Mouse (Mus musculus) adrenal gland, adult (tissue): ENCODE data around the gene Rrbp1.

Source experiments
- DNase-seq, 2 experiments: peaks; one replicate each; pipeline ENCODE4 v3.0.0; 2022 to 2023; ENCODE audit warnings: low spot score in 1 of 2; ENCODE audit not compliant: inconsistent age in 2 of 2

Gene Rrbp1

DNA sequence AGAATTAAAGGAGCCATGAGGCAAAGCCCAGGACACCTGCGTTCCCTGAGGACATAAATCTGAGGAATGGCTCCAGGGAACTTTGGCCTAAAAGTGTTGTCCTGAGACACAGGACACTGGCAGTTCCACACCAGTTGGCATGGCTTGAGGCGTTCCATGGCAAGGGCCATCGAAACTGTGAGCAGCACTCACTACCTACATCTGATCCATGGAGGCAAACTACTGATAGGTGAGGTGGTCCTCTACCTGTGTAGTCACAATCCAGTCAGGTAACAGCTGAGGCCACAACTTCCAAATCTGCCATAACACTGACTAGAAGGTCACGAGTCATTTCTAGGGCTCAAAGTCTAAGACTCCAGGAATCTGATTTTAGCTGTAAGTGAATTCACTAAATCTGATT is 55.3 kb downstream of the Rrbp1 start:
- DNase-seq: no peak

DNA sequence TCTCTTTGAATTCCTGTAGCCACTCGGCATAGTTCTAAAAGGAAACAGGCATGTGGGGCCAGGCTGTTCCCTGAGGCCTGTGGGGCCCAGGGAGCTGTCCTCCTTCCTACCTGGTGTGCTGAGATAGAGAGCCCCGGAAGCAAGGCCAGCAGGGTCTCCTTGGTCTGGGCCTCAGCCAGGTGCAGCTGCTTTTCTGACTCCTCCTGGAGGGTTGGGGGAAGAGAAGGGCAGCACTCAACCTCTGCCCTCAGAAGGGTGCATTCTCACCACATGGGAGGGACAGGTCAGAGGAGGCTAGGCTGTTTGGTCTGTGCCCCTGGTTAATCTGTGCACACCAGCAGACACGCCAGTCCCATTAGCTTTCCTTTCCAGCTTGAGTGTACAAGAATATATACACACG is 56.1 kb downstream of the Rrbp1 start:
- DNase-seq: no peak

DNA sequence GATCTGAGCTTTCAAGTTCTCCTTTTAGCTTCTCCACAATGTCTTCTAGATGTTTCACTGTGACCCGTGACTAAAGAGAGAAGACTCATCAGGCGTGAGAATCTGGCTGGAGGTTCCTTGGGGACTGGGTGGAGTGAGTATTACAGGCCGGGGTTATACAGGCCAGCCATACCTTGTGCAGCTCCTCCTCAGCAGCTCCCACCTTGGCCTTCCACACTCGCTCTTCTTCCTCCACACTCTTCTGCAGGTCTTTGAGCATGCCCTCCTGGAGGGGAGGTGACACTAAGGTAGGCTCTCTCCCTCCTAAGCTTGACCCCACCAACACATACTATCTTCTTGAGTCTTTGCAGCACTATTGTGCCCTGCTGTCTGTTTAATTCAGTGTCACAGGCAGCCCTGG is 57.1 kb downstream of the Rrbp1 start:
- no peak for DNase-seq

DNA sequence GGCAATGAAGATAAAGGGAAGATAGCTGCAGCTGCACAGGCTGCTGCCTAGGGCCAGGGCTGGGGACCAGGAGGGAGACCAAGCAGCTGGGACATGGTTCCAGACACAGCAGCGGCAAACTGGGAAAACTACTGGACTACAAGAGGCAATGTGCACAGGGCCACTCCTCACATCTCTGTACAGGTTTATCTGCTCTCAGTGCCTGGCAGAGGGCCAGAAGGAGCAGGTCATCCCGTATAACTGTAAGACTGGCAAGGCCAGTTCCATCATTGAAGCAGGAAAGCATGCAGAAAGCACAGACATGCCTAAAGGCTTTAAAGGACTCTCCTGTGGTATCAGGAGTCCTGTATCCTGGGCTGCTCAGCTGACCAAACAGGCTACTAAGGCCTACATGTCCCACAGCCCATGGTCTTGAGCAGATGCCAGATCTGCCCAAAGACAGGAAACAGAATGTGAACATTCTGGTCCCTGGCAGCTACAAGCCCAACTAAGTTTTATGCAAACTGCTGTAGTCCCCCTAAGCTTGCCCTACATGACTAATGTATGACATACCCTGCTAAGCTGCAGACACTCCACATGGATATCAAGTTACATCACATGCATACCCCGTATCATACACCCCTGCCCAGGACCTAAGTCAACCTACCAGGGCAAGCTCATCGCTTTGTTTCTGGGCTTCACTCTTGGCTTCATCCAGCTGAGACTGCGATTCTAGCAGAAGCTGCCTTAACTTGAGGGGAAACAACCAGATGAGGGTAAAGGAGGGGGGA is 59.3 kb downstream of the Rrbp1 start:
- DNase-seq: peak; percentile 38 to 60

DNA sequence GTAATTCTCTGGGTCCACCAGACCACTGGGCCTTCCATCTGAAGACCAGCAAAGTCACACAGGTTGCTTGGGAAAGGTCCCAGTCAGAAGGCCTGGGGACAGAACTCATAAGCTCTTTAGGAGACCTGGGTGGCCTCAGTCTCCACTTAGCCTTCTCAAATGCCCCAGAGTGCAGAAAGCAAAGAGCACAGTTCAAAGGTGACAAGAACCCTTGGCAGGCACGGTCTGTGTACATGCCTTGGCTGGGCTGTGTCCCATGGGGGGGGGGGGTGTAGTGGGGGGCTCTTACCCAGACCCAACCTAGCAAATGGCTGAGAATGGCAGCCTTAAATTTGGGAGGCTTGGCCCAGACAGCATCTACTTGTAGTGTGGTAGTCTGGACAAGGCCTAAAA is 60.0 kb downstream of the Rrbp1 start:
- no peak for DNase-seq

DNA sequence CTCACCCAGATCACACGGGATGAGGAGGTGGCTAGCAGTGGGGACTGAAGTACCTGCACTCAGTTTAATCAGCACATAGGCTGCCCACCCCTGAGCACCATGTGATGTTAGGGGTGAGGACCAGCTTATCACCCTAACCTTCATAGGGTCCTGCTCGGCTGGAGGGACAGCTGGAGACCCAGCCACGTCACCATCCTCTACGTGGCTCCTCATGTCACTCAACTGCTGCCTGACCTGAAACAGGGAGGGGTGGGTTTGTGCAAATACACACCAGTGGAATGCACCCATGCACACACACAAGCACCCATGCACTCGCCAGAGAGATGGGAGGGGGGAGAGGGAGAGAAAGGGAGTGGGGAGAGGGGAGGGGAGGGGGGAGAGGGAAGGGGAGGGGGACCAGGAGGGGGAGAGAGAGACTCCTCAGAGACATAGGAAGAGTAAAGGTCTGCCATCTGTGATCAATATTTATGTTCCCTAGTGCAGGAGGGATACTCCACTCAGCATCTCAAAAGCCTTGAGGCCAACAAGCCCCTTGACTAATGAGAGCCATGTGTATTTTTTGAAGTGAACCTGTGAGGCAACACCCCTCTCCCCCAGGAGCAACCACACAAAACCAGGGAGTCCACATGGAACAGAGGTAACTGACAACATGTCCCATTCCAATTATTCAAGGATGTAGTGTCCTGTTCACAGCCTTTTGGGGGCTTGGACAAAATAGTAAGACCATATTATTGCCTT is 60.6 kb downstream of the Rrbp1 start:
- DNase-seq: no peak

DNA sequence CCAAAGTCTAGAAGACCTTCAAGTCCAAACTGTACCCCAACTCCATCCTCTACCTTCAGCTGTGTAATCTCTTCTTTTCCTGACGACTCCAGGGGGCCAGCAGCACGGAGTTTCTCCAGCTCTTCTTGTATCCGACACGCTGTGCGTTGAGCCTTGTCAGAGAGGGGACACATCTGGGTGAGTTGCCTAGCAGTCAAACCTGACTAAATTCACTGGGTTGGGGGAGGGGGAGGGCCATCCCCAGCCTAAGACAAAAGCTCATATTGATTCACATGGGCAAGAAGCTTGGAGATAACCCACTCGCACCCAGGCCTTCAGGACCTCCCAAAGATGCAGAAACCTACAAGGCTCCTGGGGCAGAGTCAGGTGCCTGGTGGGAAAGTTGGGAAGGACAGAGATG is 61.8 kb downstream of the Rrbp1 start:
- DNase-seq: no peak

DNA sequence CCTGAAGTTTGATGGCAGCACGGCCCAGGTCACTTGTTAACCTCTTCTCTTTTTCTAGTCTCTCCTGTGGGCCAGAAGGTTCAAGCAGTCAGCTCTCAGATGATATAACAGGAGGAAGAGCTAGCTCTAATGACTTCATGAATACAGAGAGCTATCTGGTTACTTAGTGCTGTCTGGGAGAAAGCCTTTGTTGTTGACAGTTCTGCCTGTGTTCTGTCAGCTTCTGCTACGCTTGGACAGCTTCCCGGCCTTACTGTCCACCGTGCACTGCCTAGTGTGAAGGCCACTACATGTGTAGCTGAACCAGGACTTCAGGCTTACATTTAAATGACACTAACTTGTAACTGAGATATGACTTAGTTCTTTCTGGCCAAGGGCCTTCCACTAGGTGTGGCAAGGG is 62.6 kb downstream of the Rrbp1 start:
- no peak for DNase-seq

DNA sequence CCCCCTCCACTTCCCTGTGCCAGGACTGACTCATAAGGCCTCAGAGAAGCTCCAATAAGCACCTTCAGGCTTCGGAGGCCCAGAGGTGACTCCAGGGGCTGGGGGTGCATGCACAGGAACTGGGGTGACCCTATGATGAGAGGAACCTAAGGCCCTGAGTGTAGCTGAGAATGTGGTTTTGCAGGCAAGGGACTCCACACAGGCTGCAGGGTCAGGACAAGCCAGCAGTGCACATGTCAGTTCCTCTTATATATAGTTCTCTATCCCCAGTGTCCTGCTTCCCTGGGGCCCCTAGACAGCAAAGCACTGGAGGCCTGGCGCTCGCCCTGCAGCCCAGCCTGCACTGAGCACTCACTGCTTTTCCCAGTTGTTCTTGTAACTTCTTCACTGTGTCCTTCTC is 63.1 kb downstream of the Rrbp1 start:
- DNase-seq: no peak

DNA sequence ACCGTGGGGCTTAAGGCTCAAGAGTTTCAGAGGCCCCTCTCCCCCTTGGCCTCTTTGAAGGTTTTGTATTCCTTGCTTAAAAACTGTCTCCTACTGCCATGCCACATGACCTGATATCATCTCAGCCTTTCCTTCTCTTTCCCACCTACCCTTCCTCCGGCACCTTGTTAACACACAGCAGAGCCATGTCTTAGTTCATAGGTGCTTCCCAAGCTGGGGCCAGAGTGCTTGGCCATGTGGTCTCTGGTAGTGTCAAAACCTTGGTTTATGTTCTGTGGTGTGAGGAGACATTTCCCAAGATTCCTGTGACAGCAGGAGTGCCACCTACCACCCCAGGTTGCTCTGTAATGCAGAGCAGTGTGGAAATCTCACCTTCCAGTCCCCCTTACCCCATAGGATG is 64.7 kb downstream of the Rrbp1 start:
- no peak for DNase-seq

DNA sequence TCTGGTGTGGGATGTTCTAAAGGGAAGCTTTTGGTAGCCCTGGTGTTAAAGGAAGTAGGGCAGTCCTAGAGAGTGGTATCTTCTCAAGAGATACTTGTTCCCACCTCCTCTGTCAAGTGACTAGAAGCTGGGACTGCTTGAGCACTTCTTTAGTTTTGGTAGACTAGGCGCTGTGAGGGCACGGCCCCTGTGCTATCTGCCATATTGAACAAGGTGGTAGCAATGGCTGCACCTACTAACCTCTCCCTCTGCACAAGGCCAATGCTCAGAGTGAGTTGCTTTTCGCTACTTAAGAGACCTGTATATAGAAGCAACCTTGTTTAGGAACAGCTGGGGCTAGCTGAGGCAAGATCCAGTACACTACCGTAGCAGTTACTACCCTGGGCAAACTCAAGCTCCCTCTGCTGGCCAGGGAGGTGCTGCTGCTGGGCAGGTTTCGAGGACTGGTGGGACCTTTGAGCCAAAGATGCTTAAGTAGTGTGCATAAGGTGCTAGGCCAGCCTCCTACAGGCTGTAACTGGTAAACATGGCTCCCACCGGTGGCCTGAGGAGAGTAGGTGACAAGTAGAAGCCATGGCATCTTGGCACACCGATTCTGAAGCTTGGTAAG is 65.5 kb downstream of the Rrbp1 start:
- peak; percentile 49 to 74 for DNase-seq

DNA sequence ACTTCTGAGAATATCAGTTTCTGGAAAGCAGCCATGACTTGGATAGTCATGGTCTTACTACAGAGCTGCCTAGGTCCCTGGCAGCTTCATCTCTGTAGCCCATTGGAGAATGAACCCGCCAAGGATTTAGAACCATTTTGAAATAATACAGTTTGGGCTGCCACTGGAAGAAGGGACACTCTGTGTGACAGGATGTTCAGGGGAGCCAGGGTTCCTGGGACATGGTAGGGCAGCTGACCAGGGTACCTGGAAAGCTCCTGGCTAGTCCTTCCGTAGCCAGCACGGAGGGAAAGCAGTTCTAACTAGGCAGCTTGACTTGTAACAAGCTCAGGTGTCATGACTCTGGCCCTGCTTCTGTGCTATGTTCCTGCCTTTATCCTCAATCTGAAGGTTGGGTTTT is 66.3 kb downstream of the Rrbp1 start:
- DNase-seq: no peak

DNA sequence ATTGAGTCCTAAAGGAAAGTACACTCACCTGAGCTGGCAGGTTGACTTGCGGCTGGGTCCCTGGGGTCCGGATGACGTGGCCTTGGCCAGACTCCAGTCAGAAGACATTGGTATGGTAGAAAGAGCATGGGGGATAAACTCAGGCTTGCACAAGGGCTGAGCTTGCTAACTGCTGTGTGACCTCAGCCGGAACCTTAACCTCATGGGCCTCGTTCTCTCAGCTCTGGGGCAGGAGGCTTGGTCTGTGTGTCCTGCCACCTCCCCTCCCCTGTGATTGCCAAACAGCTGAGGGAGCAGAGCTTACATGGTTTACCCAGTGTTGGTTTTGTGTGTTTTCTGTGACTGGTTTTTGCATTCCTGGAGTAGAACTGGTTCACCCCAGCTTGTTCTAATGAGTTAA is 70.7 kb downstream of the Rrbp1 start:
- DNase-seq: no peak

DNA sequence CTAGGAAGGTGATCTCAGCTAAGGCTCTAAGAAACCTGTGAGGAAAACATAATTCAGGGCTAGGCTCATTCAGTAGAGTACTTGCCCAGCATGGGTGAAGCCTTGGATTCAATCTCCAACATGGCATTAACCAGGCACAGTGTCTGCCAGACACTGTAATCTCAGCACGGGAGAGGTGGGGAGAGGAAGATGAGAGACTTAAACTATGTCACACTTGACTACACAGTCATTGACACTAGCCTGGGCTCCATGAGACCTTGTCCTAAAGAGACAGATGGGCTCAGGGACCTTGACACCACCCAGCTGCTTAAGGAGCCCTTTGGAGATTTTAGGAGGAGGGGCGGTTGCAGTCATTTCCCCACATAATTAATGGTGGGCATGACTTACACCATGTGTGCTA is 73.2 kb downstream of the Rrbp1 start:
- peak in 1 of 2 experiments; percentile 57 for DNase-seq

DNA sequence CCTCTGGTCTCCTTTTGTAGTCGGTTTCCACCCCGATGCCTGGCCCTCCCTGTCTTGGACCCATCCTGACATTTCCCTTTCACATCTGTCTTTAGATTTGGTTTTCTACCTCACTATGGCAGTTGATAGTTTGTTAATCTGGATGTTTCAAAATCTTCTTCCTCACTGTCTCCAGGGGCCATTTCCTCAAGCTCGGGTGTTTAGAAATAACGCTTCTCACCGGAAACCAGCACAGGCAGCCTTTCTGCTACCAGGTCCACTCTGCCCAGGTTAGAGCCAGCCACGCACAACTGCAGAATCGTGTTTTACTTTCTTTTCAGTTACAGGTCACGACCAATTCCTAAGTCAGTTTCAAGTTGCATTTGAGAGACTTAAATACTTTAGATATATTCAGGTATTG is 76.6 kb downstream of the Rrbp1 start:
- DNase-seq: no peak

DNA sequence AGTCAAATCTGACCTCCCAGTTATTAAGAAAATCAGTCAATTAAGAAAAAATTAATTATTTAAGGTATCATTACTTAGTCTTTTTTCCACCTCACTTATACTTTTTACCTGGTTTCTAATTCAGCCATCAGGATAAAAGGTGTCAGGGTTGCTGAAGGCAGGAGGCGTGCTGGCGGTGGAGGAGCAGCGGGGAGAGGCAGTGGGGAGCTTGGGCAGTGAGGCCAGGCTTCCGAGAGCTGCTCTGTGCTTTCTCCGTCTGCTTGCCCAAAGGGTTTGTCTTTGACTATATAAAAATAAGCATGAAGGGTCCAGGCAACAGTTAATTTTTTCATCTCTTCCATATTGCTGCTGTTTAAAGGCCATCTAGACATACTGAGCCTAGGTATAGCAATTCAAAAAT is 77.5 kb downstream of the Rrbp1 start:
- DNase-seq: no peak

DNA sequence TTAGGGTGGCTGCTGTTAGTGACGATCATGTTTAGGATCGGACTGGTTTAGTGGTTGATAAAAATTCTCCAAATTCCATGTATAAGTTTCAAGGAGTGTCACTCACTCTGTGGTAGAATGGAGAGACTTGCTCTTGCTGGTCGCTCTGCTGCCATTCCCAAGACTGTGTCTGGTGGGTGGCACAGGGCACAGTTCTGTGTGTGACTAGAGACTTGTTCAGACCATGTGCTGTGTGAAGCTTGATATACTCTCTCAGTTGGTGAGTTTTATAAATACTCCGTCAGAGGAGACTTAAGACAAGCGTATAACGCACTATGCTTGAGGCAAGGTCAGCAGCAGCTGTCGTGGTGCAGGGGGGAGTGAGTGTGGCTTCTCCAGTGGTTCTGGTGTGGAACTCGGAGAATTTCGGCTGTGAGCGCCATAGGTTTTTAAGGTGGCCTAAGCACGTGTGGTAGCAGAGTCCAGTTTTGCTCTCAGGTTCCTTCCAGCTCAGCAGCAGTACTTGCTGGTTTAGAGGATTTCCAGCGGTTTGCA is 78.7 kb downstream of the Rrbp1 start:
- DNase-seq: no peak

DNA sequence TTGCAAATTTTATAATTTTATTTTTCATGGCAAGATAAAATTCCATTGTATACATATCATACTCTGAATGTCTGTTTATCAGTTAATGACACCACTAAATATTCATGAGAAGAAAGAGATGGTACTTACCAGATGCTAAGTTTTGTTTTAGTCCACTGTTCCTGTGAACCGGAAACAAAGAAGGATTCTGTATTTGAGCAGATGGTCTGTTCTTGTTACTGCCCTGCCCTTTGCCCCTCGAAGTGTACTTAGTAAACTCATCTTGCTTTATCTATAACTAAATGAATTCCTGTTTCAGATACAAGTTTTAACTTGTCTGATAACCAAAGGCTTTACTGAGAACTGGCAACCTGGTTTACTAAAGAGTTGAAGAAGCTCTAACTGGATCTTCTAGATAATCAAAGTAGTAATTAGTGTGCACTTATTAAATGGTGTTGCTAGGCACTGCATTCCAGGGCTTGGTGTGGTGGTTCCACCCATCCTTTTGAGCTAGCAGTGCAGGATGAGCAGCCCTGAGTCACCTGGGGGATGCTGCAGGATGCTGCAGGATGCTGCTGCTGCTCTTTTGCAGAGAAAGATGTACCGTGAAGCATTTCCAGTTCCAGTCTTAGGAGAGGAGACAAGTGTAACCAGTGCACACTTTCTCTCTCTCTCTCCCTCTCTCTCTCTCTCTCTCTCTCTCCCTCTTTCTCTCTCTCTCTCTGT is 81.3 kb downstream of the Rrbp1 start:
- no peak for DNase-seq

DNA sequence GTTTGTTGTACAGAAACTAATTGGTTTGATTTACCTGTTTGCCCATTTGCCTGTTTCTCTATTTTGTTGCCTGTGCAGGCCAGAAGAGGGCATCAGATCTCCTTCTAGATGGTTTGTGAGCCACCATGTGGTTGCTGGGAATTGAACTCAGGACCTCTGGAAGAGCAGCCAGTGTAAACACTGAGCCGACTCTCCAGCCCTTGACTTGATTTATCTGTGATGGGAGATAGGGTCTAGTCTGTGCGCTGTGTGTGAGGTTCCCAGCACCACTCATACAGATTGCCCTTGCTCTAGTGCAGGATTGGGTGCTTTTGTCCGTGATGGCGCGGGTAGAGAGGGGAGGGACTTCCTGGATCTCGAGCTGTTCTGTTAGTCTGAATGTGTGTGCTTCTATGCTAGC is 85.2 kb downstream of the Rrbp1 start:
- no peak for DNase-seq

DNA sequence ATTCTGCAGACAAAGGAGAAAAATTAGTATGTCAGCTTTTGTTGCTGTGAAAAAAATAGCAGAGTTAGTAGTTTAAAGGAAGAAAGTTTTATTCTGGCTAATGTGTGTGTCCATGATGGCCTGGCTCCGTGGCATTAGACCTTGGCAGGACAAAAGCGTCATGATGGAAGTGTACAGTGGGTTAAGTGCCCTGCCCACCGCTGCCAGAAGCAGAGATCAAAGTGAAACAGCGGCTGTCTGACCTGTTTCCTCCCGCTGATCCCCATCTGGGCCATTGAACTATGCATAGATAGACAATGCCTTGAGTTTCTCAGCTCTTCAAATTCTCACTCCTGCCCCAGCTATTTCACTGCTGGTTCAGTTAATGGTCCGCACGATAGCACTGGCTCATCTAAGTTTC is 87.0 kb downstream of the Rrbp1 start:
- peak; percentile 55 to 80 for DNase-seq

DNA sequence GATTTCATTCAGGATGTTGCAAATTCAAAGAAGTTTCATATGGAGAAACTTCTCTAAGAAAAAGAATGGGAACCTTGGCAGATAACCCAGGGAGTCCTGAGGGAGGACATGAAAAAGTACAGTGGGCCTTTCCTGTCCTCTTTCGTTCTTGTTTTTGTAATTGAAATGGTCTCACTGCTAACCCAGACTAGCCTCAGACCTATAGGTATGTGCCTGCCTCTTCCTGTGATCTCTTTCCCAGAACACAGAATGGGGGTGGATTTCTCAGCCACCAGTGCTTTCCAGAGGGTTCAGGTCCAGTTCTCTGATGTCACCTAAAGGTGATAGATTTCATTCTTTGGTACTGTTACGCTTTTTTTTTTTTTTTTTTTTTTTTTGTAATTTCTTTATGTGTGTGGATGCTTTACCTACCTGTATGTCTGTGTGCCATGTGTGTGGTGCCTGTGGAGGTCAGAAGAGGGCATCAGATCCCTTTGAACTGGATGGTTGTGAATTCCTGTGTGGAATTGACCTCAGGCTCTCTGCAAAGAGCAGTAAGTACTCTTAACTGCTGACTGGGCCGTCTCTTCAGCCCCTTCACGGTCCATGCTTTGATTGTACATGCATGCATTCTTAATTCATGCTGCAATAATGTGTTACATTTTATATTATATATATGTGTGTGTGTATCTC is 92.1 kb downstream of the Rrbp1 start:
- no peak for DNase-seq
